Mouse (Mus musculus) hematopoietic multipotent progenitor cell, adult 10-12 weeks (in vitro differentiated cells): ENCODE results near the gene Top3a. TPM values are rescaled to one million over a fixed set of nuclear protein-coding genes. Genes with fewer than 3 reads are reported as not detected.

ENCODE experiments used
- polyA plus RNA-seq: library from polyadenylated mRNA; stranded (reverse); fragments of >175 nt; gene quantifications from 2 replicates; pipeline ENCODE4 v1.2.3, GENCODE M21; 2012; ENCODE audit warnings: low replicate concordance

Top3a gene
- polyA plus RNA-seq, result 2.6 and 7.7 TPM in 2 replicates

DNA sequence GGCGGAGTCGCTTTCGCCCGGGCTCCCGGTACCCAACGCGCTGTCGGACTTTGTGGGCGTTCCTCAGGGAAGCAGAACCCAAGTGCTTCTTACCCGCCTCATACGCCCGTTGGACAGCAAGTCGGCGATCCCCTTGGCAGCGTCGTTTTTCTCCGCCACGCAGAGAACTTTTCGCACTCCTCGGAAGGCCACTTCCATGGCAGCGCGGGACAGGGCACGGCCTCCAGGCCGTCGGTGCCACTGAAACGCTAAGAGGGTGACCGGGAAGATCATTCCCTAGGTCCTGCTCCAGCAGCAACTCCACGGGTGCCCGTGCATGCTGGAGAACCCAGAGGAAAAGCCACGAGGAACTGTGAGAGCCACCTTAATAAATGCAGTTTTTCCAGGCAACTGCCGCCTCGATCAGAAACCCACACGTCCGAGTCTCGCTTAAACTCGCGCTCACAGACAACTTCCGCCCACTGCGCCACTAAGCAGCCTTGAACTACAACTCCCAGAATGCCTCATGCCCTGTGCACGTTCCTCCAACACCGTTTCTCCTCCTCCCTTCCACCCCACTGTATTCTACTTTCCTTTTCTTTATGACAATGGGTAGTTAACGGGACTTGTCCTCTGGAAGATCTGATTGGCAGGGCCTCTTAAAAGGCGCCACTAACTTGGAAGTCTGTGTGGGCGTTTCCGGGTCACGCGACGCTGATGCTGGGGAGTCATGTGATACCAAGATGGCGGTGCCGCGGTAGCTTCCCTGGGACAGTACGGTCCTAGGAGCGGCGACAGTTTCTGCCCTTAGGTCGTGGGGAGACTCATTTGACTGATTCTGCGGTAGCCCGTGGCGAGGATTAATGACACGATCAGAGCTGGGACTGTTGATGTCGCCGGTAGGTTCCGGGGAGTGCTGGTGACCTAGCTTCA, at the start of gene Top3a, which contains the start of gene Smcr8:
TSS of gene Top3a (minus strand) at position 537 of the 912 bp plus-strand sequence.
TSS of gene Smcr8 (plus strand) at position 696 of the 912 bp plus-strand sequence.

GRCm38 (mm10) chr11:60811618-60812017, 34.5 kb upstream of the Top3a start, which contains the start of gene Shmt1:
Shmt1 (minus strand) TSS chr11:60811718.

GRCm38 (mm10) chr11:60728260-60728761, 48.9 kb downstream of the Top3a start, which contains the start of gene Mief2:
Mief2 (plus strand) TSS chr11:60728398.

DNA sequence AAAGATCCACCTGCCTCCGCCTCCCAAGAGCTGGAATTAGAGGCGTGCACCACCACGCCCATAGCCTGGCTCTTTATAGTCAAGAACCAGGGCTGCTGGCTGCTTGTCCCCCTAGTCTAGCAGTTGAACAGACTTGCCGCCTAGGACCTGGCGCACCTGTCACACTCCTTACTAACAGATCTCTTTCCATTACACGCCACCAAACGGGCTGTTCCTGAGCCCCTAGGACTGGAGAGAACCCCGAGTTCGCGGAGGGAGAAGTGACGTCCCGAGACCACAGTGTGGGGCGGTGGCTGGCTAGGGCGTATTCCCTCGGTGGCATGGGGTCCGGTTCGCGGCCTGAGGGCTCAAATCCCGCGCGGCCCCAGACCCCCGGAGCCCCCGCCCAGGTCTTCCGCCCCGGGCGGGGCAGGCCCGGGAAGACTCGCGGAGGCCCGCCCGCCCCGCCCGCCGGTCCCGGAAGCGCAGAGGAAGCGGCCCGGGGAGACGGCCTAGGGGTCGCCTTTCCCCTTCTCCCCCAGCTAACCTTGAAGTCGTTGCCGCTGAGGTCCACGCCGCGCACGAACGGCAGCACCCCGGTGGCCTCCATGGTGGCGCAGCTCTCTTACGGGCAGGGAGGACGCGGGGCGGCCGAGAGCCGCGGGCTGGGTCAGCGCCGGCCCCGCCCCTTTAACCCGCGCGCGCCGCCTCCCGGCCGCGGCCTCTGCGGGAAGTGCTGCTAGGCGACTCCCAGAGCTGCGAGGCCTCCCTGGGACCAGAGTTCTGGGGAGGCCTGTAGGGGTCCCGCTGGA, 50.4 kb downstream of the Top3a start, which contains the start of gene Flii:
TSS of gene Flii (minus strand) at position 663 of the 791 bp plus-strand sequence.

GRCm38 (mm10) chr11:60699524-60700075, 77.6 kb downstream of the Top3a start, which contains the start of gene Llgl1:
Llgl1 (plus strand) TSS chr11:60699723.

Other genes with a start within 250 kb of the Top3a start
- 27.0 and 45.4 TPM in 2 replicates for gene Alkbh5, start 241.0 kb downstream of the Top3a start, polyA plus RNA-seq
- gene Llgl1, start 77.6 kb downstream of the Top3a start, polyA plus RNA-seq, result 25.0 and 31.4 TPM in 2 replicates
- gene Flii, start 50.1 kb downstream of the Top3a start, polyA plus RNA-seq, result 56.8 and 278 TPM in 2 replicates
- 31.6 and 47.4 TPM in 2 replicates for gene Mief2, start 49.0 kb downstream of the Top3a start, polyA plus RNA-seq
- gene Smcr8, start 159 bp upstream of the Top3a start, polyA plus RNA-seq, result 3.0 and 4.3 TPM in 2 replicates
- gene Shmt1, start 34.4 kb upstream of the Top3a start, polyA plus RNA-seq, result 0.80 and 1.1 TPM in 2 replicates
- 0.88 and 3.1 TPM in 2 replicates for gene Dhrs7b, start 53.3 kb upstream of the Top3a start, polyA plus RNA-seq
- 11.3 and 11.7 TPM in 2 replicates for gene Tmem11, start 101.9 kb upstream of the Top3a start, polyA plus RNA-seq
- 6.7 and 31.1 TPM in 2 replicates for gene Natd1, start 137.4 kb upstream of the Top3a start, polyA plus RNA-seq
- 66.1 and 127 TPM in 2 replicates for gene Map2k3, start 154.7 kb upstream of the Top3a start, polyA plus RNA-seq
- not detected in 2 replicates for gene Kcnj12, start 245.2 kb upstream of the Top3a start, polyA plus RNA-seq